Mouse (Mus musculus): Measurements from ENCODE around the gene Ppfia3.
"Not testable (repeated sequence)": the region's sequence is repeated elsewhere in the genome, so short reads cannot be mapped to it uniquely, and the experiment has no call there.

Gene Ppfia3

GRCm38 (mm10) chr7:45366652-45367019, at the start of gene Ppfia3:
Gene Ppfia3 (minus strand): TSS chr7:45367019.
- no peak for DNase-seq

GRCm38 (mm10) chr7:45415636-45416035, 48.8 kb upstream of the Ppfia3 start:
- no peak for DNase-seq

GRCm38 (mm10) chr7:45414740-45415224, 48.0 kb upstream of the Ppfia3 start:
- no peak for DNase-seq

- DNase-seq = no peak
Observed at GRCm38 (mm10) chr7:45413864-45414739, 47.3 kb upstream of the Ppfia3 start.

- no peak for DNase-seq
Observed at GRCm38 (mm10) chr7:45413113-45413863, 46.5 kb upstream of the Ppfia3 start, which contains the start of gene Ntf5. Gene Ntf5 (plus strand): TSS chr7:45413695.

- DNase-seq = no peak
Observed at GRCm38 (mm10) chr7:45412421-45412820, 45.6 kb upstream of the Ppfia3 start.

- no peak for DNase-seq
Observed at GRCm38 (mm10) chr7:45409497-45410163, 42.8 kb upstream of the Ppfia3 start.

GRCm38 (mm10) chr7:45408949-45409348, 42.1 kb upstream of the Ppfia3 start:
- no peak for DNase-seq

DNA sequence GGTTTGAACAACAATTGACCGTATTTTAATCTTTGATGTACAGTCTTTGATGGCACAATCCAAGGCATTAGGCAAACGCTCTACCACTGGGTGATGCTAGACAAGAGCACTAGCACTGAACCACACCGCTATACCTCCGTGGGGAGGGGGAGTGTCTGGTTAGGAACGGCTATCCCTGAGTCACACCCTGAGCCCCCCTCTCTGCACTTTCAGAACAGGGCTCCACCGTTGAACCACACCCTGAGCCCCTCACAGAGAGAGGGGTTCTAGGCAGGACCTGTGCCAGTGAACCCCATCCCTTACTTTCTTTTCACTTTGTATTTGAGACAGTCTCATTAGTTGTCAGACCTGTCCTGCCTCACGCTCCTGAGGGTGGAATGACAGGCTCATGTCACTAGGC, 41.5 kb upstream of the Ppfia3 start:
- DNase-seq = no peak

GRCm38 (mm10) chr7:45407836-45408235, 41.0 kb upstream of the Ppfia3 start:
- DNase-seq = no peak

DNA sequence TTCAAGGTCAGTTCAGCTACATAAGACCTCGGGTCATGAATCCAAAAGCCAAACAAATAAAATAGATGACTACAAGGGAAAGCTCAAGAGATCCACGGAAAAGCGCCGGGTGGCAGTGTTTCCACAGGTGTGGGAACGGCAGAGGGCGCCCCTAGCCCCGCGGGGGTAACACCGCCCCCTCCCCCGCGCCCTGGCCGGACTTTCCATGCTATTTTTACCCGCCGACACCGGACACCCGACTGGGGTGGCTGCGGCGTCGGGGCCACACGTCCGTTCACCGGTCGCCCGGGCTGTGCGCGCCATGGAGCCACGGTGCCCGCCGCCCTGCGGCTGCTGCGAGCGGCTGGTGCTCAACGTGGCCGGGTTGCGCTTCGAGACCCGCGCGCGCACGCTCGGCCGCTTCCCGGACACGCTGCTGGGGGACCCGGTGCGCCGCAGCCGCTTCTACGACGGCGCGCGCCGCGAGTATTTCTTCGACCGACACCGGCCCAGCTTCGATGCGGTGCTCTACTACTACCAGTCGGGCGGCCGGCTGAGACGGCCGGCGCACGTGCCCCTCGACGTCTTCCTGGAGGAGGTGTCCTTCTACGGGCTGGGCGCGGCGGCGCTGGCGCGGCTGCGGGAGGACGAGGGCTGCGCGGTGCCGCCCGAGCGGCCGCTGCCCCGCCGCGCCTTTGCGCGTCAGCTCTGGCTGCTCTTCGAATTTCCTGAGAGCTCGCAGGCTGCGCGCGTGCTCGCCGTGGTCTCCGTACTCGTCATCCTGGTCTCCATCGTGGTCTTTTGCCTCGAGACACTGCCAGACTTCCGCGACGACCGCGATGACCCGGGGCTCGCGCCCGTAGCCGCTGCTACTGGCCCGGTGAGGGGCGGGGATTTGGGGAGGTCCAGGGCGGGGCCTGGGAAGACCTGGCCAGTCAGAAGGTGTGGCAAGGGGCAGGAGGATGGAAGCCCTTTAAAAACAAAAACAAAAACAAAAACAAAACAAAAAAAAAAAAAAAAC, 39.6 kb upstream of the Ppfia3 start:
- DNase-seq = peak in 1 of 2 experiments; percentile 43

GRCm38 (mm10) chr7:45405091-45406075, 38.6 kb upstream of the Ppfia3 start, which contains the start of gene Kcna7:
Gene Kcna7 (plus strand): TSS chr7:45405653.
- peak; percentile 52 to 82 for DNase-seq

DNA sequence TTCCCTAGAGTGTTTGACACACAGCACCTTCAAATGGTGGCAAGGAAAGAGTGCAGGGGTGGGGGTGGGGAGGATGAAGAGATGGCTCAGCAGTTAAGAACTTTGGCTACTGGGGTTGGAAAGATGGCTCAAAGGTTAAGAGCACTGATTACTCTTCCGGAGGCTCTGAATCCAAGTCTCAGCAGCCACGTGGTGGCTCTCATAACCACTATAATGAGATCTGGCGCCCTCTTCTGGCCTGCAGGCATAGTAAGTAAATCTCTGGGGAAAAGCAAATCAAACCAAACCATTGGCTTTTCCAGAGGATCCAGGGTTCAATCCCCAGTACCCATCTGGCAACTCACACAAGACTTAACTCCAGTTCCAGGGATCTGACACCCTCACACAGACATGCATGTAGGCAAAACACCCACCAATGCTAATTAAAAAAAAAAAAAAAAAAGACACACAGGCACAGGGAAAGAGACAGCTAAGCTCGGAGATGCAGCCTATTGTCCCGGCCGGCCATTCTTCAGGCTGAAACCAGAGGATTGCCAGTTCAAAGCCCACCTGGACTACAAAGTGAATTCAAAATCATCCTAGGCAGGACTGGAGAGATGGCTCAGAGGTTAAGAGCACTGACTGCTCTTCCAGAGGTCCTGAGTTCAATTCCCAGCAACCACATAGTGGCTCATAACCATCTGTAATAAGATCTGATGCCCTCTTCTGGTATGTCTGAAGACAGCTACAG, 36.9 kb upstream of the Ppfia3 start:
- peak; percentile 73 to 84 for DNase-seq

DNA sequence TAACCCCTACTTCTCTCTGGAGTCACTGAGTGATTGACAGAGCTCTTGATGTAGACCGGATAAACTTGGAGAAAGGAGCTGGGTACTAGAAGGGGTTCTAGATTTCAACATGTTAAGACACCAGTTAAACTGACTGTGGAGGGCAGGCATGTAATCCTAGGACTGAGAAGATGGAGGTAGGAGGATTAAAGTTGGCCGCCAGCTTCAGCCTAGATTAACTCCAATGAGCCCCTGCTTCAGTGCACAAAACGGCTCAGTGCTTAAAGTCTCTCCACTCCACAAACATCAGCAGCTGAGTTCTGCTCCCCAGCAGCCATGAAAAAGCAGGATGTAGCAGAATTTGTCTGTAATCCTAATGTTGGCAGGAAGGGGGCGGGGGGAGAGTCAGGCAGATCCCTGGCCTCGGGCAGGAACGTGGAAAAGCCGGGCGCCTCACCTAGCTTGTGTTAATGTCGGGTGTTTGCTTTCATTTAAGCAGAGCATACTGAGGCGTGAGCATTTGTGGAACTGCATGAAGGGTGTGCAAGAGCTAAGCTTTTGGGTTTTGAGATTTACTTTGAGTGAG, 34.8 kb upstream of the Ppfia3 start:
- DNase-seq = no peak

GRCm38 (mm10) chr7:45396787-45397186, 30.0 kb upstream of the Ppfia3 start:
- DNase-seq = no peak

GRCm38 (mm10) chr7:45396337-45396775, 29.5 kb upstream of the Ppfia3 start:
- not testable (repeated sequence) for DNase-seq

DNA sequence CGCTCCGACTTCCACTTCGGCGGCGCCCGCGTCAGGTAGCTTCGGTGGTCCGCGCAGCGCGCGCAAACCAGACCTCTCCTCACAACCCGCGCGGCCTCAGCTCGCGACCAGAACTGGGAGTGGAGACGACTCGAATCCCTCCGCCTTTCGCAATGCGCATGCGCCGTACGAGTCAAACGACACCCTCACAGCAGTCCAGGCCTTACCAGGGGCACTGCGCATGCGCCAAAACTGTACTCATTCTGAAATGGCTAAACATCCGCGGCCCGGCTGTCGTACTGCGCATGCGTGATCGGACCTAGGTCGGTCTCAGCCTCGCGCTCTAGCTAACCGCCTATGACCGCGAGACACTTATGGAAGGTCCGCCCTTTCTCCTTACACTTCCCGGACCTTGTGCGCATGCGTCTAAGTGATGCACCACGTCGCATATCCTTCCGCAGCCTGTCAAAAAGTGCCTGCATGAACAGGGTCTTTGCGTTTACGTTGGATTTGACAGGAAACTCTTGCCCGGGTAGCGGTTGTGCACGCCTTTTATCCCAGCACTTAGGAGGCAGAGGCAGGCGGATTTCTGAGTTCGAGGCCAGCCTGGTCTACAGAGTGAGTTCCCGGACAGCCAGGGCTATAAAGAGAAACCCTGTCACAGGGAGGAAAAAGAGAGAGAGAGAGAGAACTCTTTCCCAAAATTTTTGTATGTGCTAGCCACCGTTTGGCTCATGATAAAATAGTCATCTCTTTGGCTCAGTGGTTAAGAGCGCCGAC, 28.9 kb upstream of the Ppfia3 start, which contains the start of gene Snrnp70:
TSS of gene Snrnp70 (minus strand) at position 165 of the 759 bp plus-strand sequence.
- peak; percentile 100 for DNase-seq

- no peak for DNase-seq
Observed at GRCm38 (mm10) chr7:45395129-45395541, 28.3 kb upstream of the Ppfia3 start.
